Mouse (Mus musculus) G1E (cell line): Measurements from ENCODE around the gene Ppm1e.

Source experiments
- CTCF ChIP-seq: IDR thresholded peaks from 2 replicates; pipeline ENCODE4 v1.5.1; 2012; ENCODE audit warnings: low read depth, low read length, inconsistent platforms, mixed read lengths
- GATA1 ChIP-seq: IDR thresholded peaks from 2 replicates; pipeline ENCODE4 v1.6.1; 2012; ENCODE audit warnings: borderline replicate concordance, low read length, inconsistent platforms, mixed read lengths
- POLR2AphosphoS5 ChIP-seq: IDR thresholded peaks from 2 replicates; pipeline ENCODE4 v1.6.1; 2012; ENCODE audit warnings: low read depth, low read length, inconsistent platforms; ENCODE audit not compliant: insufficient replicate concordance

DNA sequence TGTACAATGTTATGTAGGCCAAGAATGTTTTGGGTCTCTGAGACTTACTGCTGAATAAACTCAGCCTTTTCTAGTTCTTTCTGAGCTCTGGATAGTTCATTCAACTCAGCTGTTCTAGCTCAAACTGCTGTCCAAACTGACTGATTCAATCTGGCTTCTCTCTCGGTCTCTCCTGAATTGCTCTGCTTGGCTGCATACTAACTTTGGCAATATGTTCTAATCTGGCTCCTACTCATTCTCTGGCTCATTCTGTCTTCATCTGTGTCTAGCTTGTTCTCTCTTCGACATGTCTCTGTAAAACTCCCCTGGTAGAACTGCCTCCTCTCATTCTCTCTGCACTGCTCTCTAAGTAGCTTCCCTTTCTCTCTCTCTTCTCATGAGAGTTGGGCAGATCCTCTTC is 72.6 kb downstream of the Ppm1e start:
- TF ChIP-seq CTCF (no peak), GATA1 (no peak), POLR2AphosphoS5 (no peak)
